Mouse (Mus musculus) CH12.LX (cell line): ENCODE data around the gene Snhg11. TPM values are rescaled to one million over a fixed set of nuclear protein-coding genes. Genes with fewer than 3 reads are reported as not detected.

Experiments used
- DNase-seq: peaks from one replicate; pipeline ENCODE4 v3.0.0-alpha.2; 2013; ENCODE audit errors: extremely low read depth
- H3K27ac ChIP-seq: 2 replicates; pipeline ENCODE4 v1.5.1; 2012; ENCODE audit warnings: low read depth, mild to moderate bottlenecking, control low read depth, moderate library complexity; ENCODE audit not compliant: insufficient read depth
- H3K27me3 ChIP-seq: replicated peaks from 2 replicates; pipeline ENCODE3; 2012; ENCODE audit warnings: inconsistent platforms
- H3K36me3 ChIP-seq, 2 experiments: replicated peaks in 1 of 2; 2 replicates each; pipeline versions ENCODE3 to v1.6.1; 2012; ENCODE audit warnings: inconsistent platforms in 1 of 2, low read length in 1 of 2, mild to moderate bottlenecking in 1 of 2, mixed read lengths in 1 of 2, moderate library complexity in 1 of 2; ENCODE audit not compliant: control insufficient read depth in 1 of 2, insufficient read depth in 1 of 2
- H3K4me1 ChIP-seq, 2 experiments: 2 replicates each; pipeline ENCODE4 v1.6.1; 2012; ENCODE audit warnings: inconsistent platforms in 1 of 2, moderate library complexity in 1 of 2; ENCODE audit not compliant: insufficient read depth in 2 of 2, control insufficient read depth in 1 of 2
- H3K4me2 ChIP-seq: 2 replicates; pipeline ENCODE4 v1.6.1; 2012; ENCODE audit warnings: low read depth, mild to moderate bottlenecking, control low read depth; ENCODE audit not compliant: poor library complexity, insufficient read depth, severe bottlenecking
- H3K4me3 ChIP-seq, 3 experiments: fragments of 150-350 bp in 1 of 3; sonication (generic) in 1 of 3; replicated peaks in 1 of 3; 2 replicates each; pipeline versions ENCODE3 to v1.5.1; 2011 to 2012; ENCODE audit warnings: low read depth in 2 of 3, low read length in 2 of 3, mild to moderate bottlenecking in 2 of 3, moderate library complexity in 2 of 3, control low read depth in 1 of 3, improper control_type of control experiment in 1 of 3, inconsistent platforms in 1 of 3, mixed read lengths in 1 of 3; ENCODE audit not compliant: poor library complexity in 1 of 3
- H3K79me2 ChIP-seq: replicated peaks from 2 replicates; pipeline ENCODE4 v1.6.1; 2012; ENCODE audit warnings: mild to moderate bottlenecking, moderate library complexity; ENCODE audit not compliant: control insufficient read depth, poor library complexity, insufficient read depth, severe bottlenecking; ENCODE audit errors: extremely low read depth
- H3K9ac ChIP-seq: 2 replicates; pipeline ENCODE4 v1.6.1; 2012; ENCODE audit warnings: low read depth, mild to moderate bottlenecking, control low read depth, moderate library complexity; ENCODE audit not compliant: insufficient read depth
- H3K9me3 ChIP-seq: replicated peaks from 2 replicates; pipeline ENCODE3; 2012; ENCODE audit warnings: low read length, inconsistent platforms, mixed read lengths
- CHD2 ChIP-seq: IDR thresholded peaks from 2 replicates; pipeline ENCODE4 v1.6.1; 2011; ENCODE audit warnings: low read length, improper control_type of control experiment
- CTCF ChIP-seq, 2 experiments: IDR thresholded peaks in 1 of 2; conservative IDR thresholded peaks in 1 of 2; 2 replicates each; pipeline ENCODE4 v1.5.1; 2011 to 2012; ENCODE audit warnings: low read depth in 2 of 2, low read length in 2 of 2, improper control_type of control experiment in 1 of 2, inconsistent platforms in 1 of 2, mild to moderate bottlenecking in 1 of 2, moderate library complexity in 1 of 2
- E2F4 ChIP-seq: IDR thresholded peaks from 2 replicates; pipeline ENCODE4 v1.6.1; 2011; ENCODE audit warnings: low read depth, low read length, improper control_type of control experiment; ENCODE audit not compliant: insufficient replicate concordance
- ELF1 ChIP-seq: IDR thresholded peaks from 2 replicates; pipeline ENCODE4 v1.6.1; 2014; ENCODE audit warnings: low read depth, mild to moderate bottlenecking, inconsistent platforms, low read length, improper control_type of control experiment
- HCFC1 ChIP-seq: IDR thresholded peaks from 2 replicates; pipeline ENCODE4 v1.6.1; 2012; ENCODE audit warnings: low read depth, mild to moderate bottlenecking, inconsistent platforms, low read length, improper control_type of control experiment
- JUN ChIP-seq: IDR thresholded peaks from 2 replicates; pipeline ENCODE4 v1.6.1; 2011; ENCODE audit warnings: low read depth, mild to moderate bottlenecking, low read length, improper control_type of control experiment, moderate library complexity; ENCODE audit not compliant: insufficient read depth
- MEF2A ChIP-seq: IDR thresholded peaks from 2 replicates; pipeline ENCODE4 v1.6.1; 2014; ENCODE audit warnings: low read depth, mild to moderate bottlenecking, inconsistent platforms, low read length, improper control_type of control experiment, borderline replicate concordance
- MXI1 ChIP-seq: IDR thresholded peaks from 2 replicates; pipeline ENCODE4 v1.6.1; 2011; ENCODE audit warnings: mild to moderate bottlenecking, low read depth, low read length, improper control_type of control experiment
- MYC ChIP-seq: IDR thresholded peaks from 2 replicates; pipeline ENCODE4 v1.6.1; 2011; ENCODE audit warnings: low read depth, mild to moderate bottlenecking, improper control_type of control experiment, low read length
- NELFE ChIP-seq: IDR thresholded peaks from 2 replicates; pipeline ENCODE4 v1.6.1; 2011; ENCODE audit warnings: low read depth, low read length, improper control_type of control experiment
- RAD21 ChIP-seq: IDR thresholded peaks from 2 replicates; pipeline ENCODE4 v1.6.1; 2011; ENCODE audit warnings: low read depth, mild to moderate bottlenecking, low read length, improper control_type of control experiment, moderate library complexity
- SIN3A ChIP-seq: IDR thresholded peaks from 2 replicates; pipeline ENCODE4 v1.6.1; 2012; ENCODE audit warnings: low read length, improper control_type of control experiment, inconsistent platforms
- SMC3 ChIP-seq: IDR thresholded peaks from 2 replicates; pipeline ENCODE4 v1.6.1; 2011; ENCODE audit warnings: low read depth, low read length, improper control_type of control experiment
- TBP ChIP-seq: conservative IDR thresholded peaks from 2 replicates; pipeline ENCODE4 v1.6.1; 2011; ENCODE audit warnings: low read depth, low read length, improper control_type of control experiment
- TCF12 ChIP-seq: IDR thresholded peaks from 2 replicates; pipeline ENCODE4 v1.6.1; 2014; ENCODE audit warnings: low read depth, mild to moderate bottlenecking, inconsistent platforms, low read length, improper control_type of control experiment
- ZKSCAN1 ChIP-seq: IDR thresholded peaks from 2 replicates; pipeline ENCODE4 v1.6.1; 2012; ENCODE audit warnings: low read depth, inconsistent platforms, low read length, improper control_type of control experiment, borderline replicate concordance
- ZMIZ1 ChIP-seq: IDR thresholded peaks from 2 replicates; pipeline ENCODE4 v1.6.1; 2012; ENCODE audit warnings: low read depth, mild to moderate bottlenecking, inconsistent platforms, low read length, improper control_type of control experiment
- ZNF384 ChIP-seq: IDR thresholded peaks from 2 replicates; pipeline ENCODE4 v1.6.1; 2012; ENCODE audit warnings: low read depth, low read length, improper control_type of control experiment, inconsistent platforms
- dilution Hi-C: fragments of 300-500 bp; cut with MboI; formaldehyde crosslinking; loops from 2 replicates; pipeline ENCODE4 v1.14.3; 2020; ENCODE audit warnings: low sequenced_read_pairs; ENCODE audit not compliant: extremely low pct_unique_long_range_greater_than_20kb, extremely low pct_ligation_motif_present
- in situ Hi-C: fragments of 300-500 bp; cut with MboI; formaldehyde crosslinking; loops from 3 replicates; pipeline ENCODE4 v1.14.3; 2019; ENCODE audit warnings: low sequenced_read_pairs, low pct_ligation_motif_present, low pct_unique_long_range_greater_than_20kb, mixed read lengths
- polyA plus RNA-seq: library from polyadenylated mRNA; unstranded; fragments of >175 nt; gene quantifications from 2 replicates; pipeline ENCODE4 v1.2.1, GENCODE M21; 2012; ENCODE audit warnings: low read depth; ENCODE audit not compliant: insufficient read length
- total RNA-seq, 2 experiments: library from RNA; depleted of rRNA; stranded (reverse); fragments of 300-350 nt in 1 of 2; fragments of >200 nt in 1 of 2; gene quantifications; 2 replicates each; pipeline ENCODE4 v1.2.3; 2012 to 2014

The Snhg11 gene
- total and polyA plus RNA-seq, 3 experiments = 0.04 to 0.13 TPM; not detected in 1

GRCm38 (mm10) chr2:158409595-158410021 is 34.2 kb downstream of the Snhg11 start, which contains the start of gene Ralgapb (continued):
- TF ChIP-seq CTCF (conservative IDR thresholded peaks at IDR 0.05 in 1 of 2, IDR thresholded peaks at IDR 0.05 in 1 of 2; ENCODE audit: low read depth in 2 of 2, low read length in 2 of 2) = peak in 1 of 2 experiments; percentile 72; a peak in 2 of 4 replicates
- TF ChIP-seq JUN = peak; percentile 76; the same call in 1 of the 2 replicates
- TF ChIP-seq MEF2A = no peak
- TF ChIP-seq SIN3A = no peak; the same call in 1 of the 2 replicates
- no peak; the same call in 1 of the 2 replicates for TF ChIP-seq ZMIZ1
- peak; percentile 30; the same call in 1 of the 2 replicates for TF ChIP-seq MXI1
- TF ChIP-seq CHD2 = no peak
- no peak for TF ChIP-seq ZNF384
- TF ChIP-seq, all 38 proteins: peak for 18

- Histone ChIP-seq H3K4me1 (peaks cover 9 to 36% of the 10 kb centered on the region in 2 experiments), H3K36me3 (no peaks in the 10 kb centered on the region), H3K4me2 (peak overlapping the region; percentile 73), H3K4me3 (peak overlapping the region; percentile 73 to 92 (median 82)), H3K27ac (no peak overlapping the region), H3K27me3 (no peaks in the 10 kb centered on the region), H3K79me2 (peaks cover 14% of the 10 kb centered on the region), H3K9ac (peak overlapping the region; percentile 78), H3K9me3 (no peaks in the 10 kb centered on the region)
- peak; percentile 34 for DNase-seq
- dilution Hi-C loops = no loop called here
- TF ChIP-seq CTCF (conservative IDR thresholded peaks at IDR 0.05 in 1 of 2, IDR thresholded peaks at IDR 0.05 in 1 of 2; ENCODE audit: low read depth in 2 of 2, low read length in 2 of 2) (peak in 1 of 2 experiments; percentile 43; a peak in 2 of 4 replicates), ELF1 (no peak), E2F4 (no peak), SIN3A (no peak), TBP (no peak), SMC3 (no peak), TCF12 (no peak), MYC (no peak), ZKSCAN1 (no peak), RAD21 (no peak; the same call in 1 of the 2 replicates), HCFC1 (peak; percentile 3; the same call in 1 of the 2 replicates), ZNF384 (peak; percentile 62), NELFE (no peak)
- in situ Hi-C loops = no loop called here
Measured at GRCm38 (mm10) chr2:158410022-158411014, 34.9 kb downstream of the Snhg11 start.
